Mouse (Mus musculus): ENCODE measurements around the gene Hnrnpu.
"Not testable (repeated sequence)": the region's sequence is repeated elsewhere in the genome, so short reads cannot be mapped to it uniquely, and the experiment has no call there.

Hnrnpu gene

DNA sequence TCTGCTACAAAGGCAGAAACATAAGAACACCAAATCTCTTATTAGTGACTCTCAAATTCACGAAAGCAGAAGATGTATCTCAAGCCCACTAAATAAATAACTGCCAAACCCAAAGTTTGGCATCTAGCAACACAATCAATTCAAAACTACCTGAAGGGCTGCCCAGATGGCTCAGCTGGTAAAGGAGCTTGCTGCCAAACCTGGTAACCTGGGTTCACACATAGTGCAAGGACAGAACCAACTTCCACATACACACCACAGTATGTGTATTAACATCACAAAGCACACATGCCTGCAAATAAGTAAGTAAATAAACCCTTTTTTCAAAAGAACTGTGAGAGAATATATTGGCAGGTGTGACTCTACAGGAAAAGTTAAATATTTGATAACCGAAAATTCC is 23.4 kb downstream of the Hnrnpu start:
- DNase-seq (ENCODE audit: low spot score in 2 of 2) = no peak

- DNase-seq (ENCODE audit: low spot score in 2 of 2) = no peak
These were observed 24.5 kb downstream of the Hnrnpu start for GRCm38 (mm10) chr1:178313039-178313597.

GRCm38 (mm10) chr1:178310128-178310527 is 27.5 kb downstream of the Hnrnpu start:
- no peak for DNase-seq (ENCODE audit: low spot score in 2 of 2)

GRCm38 (mm10) chr1:178309487-178309886 is 28.1 kb downstream of the Hnrnpu start:
- DNase-seq (ENCODE audit: low spot score in 2 of 2) = no peak

DNA sequence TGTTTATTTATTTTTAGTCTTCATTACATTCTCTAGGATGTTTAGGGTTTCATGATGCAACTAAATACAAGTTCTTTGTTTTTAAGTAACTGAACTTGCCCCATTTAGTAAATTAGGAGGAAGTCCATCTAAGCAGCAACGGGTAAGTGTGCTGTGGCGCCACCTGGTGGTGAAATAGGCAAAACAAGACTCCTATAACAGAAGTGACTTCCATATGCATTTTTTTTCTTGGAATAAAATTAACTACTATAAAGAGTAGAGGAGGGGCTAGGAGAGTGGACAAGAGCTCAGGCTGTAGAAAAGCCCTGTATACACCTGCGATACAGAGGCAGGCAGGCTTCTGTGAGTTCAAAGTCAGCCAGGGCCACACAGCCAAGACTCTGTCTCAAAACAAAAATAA is 34.2 kb downstream of the Hnrnpu start:
- peak; percentile 33 to 68 for DNase-seq (ENCODE audit: low spot score in 2 of 2)

- not testable (repeated sequence) for DNase-seq (ENCODE audit: low spot score in 2 of 2)
These were observed 36.3 kb downstream of the Hnrnpu start for GRCm38 (mm10) chr1:178301261-178301660.

DNA sequence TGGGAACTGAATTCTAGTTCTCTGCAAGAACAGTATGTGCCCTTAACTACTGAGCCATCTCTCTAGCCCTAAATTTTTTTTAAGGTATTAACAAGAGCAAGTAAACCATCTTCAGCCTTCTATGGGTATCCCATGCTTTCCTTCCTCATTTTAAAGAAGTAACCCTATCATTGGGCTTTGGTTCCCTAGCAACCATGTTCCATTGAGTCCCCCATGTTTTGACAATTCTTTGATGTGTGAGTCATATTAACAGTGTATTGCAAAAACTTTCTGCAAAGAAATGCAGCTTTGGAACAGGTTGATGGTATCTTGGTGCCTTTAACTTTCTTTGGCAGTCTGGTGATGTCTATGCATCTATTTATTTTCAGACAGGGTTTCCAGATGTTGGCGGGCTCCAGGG is 43.5 kb downstream of the Hnrnpu start:
- no peak for DNase-seq (ENCODE audit: low spot score in 2 of 2)

DNA sequence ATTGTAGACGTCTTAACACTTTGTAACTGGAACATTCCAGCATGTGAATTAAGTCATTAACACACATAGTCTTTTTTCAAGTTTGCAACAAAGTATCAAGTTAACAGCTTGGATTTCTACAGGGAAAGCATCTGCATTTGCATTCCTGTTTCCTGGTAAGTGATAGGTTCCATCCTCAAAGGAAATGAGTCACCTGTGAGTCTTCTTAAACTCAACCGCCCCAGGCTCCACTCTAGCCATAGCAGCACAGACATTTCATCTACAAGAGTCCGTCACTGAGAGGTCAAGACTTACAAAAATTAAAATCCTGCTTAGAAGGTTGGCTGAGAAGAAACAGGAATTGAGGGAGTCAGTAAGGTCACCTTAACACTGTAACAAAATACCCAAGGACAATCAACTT is 45.9 kb downstream of the Hnrnpu start:
- DNase-seq (ENCODE audit: low spot score in 2 of 2) = no peak

DNA sequence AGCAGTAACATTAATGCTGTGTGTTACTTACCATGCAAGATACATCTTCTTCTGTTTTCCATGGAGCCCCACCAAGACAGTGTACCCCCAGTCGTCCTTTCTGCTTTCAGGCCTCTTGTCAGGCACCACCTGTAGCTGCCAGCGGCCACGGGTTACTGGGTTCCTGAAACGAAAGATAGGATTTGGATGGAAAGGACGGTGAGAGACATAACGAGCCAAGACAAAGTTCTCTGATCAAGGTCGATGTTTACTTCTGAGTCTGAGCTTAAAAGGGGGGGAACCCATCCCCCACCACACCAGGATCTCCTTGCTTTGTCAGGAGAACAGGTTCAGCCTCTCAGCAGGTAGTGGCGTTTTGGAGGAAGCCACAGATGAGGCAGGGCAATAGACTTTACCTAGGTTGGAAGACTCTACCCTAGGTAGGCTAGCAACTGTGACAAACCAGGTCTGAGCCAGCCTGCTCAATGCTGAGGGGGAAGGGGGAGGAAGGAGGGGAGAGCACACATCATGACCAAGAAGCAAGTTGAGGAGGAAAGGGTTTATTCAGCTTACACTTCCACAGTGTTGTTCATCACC is 49.9 kb downstream of the Hnrnpu start:
- no peak for DNase-seq (ENCODE audit: low spot score in 2 of 2)

DNA sequence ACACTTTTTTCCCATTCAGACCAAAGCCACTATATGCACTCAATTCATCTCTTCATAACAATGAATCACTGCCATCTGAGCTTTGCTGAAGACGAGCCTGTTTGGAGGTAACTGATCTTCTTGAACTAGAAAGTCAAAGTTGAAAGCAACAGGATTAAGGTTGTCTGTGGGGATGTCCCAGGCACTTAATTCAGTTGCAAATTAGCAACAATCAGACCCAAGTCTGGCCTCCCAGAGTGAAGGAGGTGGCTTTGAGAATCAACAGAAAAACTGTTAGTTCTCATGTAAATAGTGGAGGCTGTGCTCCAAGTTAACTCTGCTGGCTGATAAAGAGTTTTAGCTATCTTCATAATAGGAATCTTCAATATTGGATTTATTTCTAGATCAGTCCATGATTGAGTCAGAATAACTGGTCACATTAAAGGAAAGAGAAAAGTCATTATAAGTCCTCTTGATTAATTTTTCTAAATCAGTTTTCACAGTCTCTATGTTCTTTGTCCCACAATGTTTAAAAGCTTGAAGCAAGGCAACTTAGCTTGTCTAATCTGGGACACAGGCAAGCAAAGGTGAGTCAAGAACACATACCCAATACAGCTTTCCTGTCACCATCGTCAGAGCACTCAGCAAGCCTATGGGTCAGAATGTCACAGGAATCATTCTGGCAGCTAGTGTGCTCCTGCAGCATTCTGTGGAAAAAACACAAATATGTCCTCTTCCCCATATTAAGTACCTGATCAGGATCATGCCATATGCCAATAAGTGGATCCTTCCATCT is 53.5 kb downstream of the Hnrnpu start:
- DNase-seq (ENCODE audit: low spot score in 2 of 2) = no peak

DNA sequence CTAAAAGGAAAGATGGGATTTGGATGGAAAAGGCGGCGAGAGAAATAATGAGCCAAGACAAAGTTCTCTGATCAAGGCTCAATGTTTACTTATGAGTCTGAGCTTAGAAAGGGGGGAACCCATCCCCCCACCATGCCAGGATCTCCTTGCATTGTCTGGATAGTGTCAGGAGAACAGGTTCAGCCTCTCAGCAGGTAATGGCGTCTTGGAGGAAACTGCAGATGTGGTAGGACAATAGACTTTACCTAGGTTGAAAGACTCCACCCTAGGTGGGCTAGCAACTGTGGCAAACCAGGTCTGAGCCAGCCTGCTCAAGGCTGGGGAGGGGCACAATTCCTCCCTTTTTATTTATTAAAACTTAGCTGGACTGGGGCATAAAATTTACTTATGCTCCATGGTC is 54.3 kb downstream of the Hnrnpu start:
- DNase-seq (ENCODE audit: low spot score in 2 of 2) = not testable (repeated sequence)

DNA sequence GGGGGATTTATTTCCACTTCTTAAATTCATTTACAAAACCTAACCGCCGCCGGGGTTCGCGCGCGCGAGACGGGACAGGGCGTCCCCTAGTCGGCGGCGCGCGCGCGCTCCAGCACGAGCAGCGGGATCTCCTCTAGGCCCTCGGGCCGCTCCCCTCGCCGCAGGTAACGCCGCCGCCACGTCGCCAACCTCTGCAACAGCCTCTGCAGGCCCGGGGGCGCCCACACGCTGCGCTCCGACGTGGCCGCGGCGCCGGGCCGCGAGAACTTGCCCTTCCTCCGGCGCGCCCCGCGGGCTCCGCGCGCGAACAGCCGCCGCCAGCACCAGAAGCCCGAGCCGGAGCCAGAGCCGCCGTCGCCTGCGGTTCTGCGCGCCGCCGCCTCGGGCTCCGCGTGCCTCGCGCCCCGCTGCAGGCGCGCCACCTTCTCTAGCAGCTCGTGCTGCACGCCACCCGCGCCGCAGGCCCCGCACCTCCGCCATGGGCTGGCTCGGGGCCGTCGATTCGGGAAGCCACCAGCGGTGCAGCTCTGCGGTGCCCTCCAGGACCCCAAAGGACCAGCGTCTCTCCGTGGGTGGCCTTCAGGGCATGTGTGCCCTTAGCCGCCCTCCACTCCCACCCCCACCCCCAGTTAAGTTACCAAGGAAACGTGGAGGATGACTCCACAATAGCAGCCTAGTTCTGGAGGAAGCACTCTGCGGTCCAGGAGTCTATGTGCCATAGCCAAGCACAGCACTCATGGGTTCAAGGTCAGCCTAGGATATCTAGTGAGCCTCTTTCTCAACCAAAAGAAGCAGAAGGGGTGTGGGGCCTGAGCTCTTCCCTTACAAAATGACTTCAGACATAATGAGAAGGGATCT is 61.3 kb downstream of the Hnrnpu start:
- peak; percentile 6 to 7 for DNase-seq (ENCODE audit: low spot score in 2 of 2)

DNA sequence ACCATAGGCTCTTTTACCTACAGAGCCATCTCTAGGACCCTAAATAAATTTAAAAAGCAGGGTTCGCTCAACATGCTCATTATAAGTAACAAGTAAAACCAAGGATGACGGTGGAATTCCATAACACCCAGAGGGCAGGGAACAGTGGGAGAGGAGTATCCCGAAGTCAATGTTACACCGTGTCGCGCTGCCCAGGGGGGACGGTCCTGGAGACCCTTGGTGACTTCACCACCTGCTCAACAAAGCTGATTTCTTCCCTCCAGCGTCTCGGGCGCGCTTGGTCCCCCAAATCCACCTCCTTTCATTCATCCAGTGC is 61.9 kb downstream of the Hnrnpu start:
- no peak for DNase-seq (ENCODE audit: low spot score in 2 of 2)

DNA sequence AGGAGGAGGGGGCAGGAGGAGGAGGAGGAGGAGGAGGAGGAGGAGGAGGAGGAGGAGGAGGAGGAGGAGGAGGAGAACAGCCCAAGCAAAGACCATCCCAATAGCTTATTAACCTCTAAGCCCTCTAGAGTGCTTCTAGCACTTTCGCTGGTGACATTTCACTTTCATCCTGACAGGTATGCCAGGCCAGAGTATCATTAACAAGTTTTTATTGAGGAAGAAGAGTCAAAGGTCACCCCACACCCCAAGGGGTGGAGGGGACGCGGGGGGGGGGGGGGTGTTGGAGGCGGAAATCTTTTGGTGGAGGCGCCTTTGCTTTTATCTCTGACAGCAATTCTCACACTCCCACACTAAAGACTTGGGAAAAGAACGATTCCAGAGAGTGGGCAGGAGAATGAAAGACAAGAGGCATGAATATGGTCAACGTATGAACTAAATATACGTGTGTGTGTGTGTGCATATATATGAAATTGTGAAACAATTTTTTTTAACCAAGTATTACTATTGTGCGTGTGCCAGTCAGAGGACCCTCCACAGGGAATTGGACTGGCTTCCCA is 62.3 kb downstream of the Hnrnpu start:
- no peak for DNase-seq (ENCODE audit: low spot score in 2 of 2)

Measured in heart, adult 9 months (tissue).